Mouse (Mus musculus) gastrocnemius, adult 2 months (tissue): ENCODE measurements around the gene Arhgap35. TPM values are rescaled to one million over a fixed set of nuclear protein-coding genes. Genes with fewer than 3 reads are reported as not detected.
A peak's percentile ranks its signal among the peaks of the same experiment; 100 is the strongest.

Experiments used
- DNase-seq: peaks from one replicate; pipeline ENCODE4 v3.0.0; 2022
- H3K27ac ChIP-seq: fragments of 200-600 bp; 2 replicates; pipeline ENCODE4 v1.8.1; 2022; ENCODE audit warnings: mild to moderate bottlenecking
- H3K4me3 ChIP-seq: fragments of 200-600 bp; 2 replicates; pipeline ENCODE4 v1.8.1; 2022; ENCODE audit warnings: mild to moderate bottlenecking, moderate library complexity
- CTCF ChIP-seq: fragments of 200-600 bp; IDR thresholded peaks from 2 replicates; pipeline ENCODE4 v1.8.1; 2022; ENCODE audit warnings: antibody characterized with exemption, mild to moderate bottlenecking, moderate library complexity
- intact Hi-C: fragments of 180-260 bp; cut with DNase I; formaldehyde crosslinking; loops from one replicate; pipeline ENCODE4 v1.15.1; 2025
- total RNA-seq, 2 experiments: library from RNA; stranded (reverse); gene quantifications; 2 replicates each; pipeline ENCODE4 v1.2.3; 2021

The Arhgap35 gene
- total RNA-seq, 2 experiments from 2014 or later: 19.3 to 20.6 TPM

GRCm38 (mm10) chr7:16472116-16472709 is 142.6 kb downstream of the Arhgap35 start:
- no peak overlapping the region for H3K4me3 ChIP-seq
- no peak for DNase-seq
- intact Hi-C loops: loop anchor here (10.0 kb wide), 1 partner anchor 253 kb away; the partner anchor contains the start of gene Ceacam9
- H3K27ac ChIP-seq: no peak overlapping the region
- no peak for TF ChIP-seq CTCF

- H3K27ac ChIP-seq: no peak overlapping the region
- no peak for DNase-seq
- intact Hi-C loops: loop anchor here (10.0 kb wide), 1 partner anchor 253 kb away; the partner anchor contains the start of gene Ceacam9
- peak; percentile 46 for TF ChIP-seq CTCF
- H3K4me3 ChIP-seq: no peak overlapping the region
Measured at GRCm38 (mm10) chr7:16471549-16471948, 143.2 kb downstream of the Arhgap35 start.

- H3K4me3 ChIP-seq: no peak overlapping the region
- no peak overlapping the region for H3K27ac ChIP-seq
- DNase-seq: no peak
- no peak for TF ChIP-seq CTCF
- intact Hi-C loops: loop anchor here (10.0 kb wide), 1 partner anchor 173 kb away; no protein-coding TSS in a partner anchor
Measured at GRCm38 (mm10) chr7:16468115-16468514, 146.7 kb downstream of the Arhgap35 start.

- no peak overlapping the region for H3K4me3 ChIP-seq
- TF ChIP-seq CTCF: peak; percentile 39
- no peak for DNase-seq
- H3K27ac ChIP-seq: no peak overlapping the region
- intact Hi-C loops: loop anchor here (10.0 kb wide), 1 partner anchor 172 kb away; no protein-coding TSS in a partner anchor
Measured at GRCm38 (mm10) chr7:16466565-16466964, 148.2 kb downstream of the Arhgap35 start.

GRCm38 (mm10) chr7:16465568-16465967 is 149.2 kb downstream of the Arhgap35 start:
- Histone ChIP-seq H3K4me3 (no peak overlapping the region), H3K27ac (no peak overlapping the region)
- no peak for TF ChIP-seq CTCF
- intact Hi-C loops: loop anchor here (1.0 to 10.0 kb wide), 3 partner anchors 25 to 171 kb away; no protein-coding TSS in a partner anchor
- DNase-seq: no peak

- Histone ChIP-seq H3K27ac (no peak overlapping the region), H3K4me3 (no peak overlapping the region)
- peak; percentile 71 for DNase-seq
- intact Hi-C loops: loop anchor here (1.0 to 10.0 kb wide), 3 partner anchors 26 to 170 kb away; no protein-coding TSS in a partner anchor
- peak; percentile 98 for TF ChIP-seq CTCF
Measured at GRCm38 (mm10) chr7:16465160-16465559, 149.6 kb downstream of the Arhgap35 start.

GRCm38 (mm10) chr7:16463214-16463613 is 151.6 kb downstream of the Arhgap35 start:
- DNase-seq: peak; percentile 82
- Histone ChIP-seq H3K27ac (no peak overlapping the region), H3K4me3 (no peak overlapping the region)
- peak; percentile 96 for TF ChIP-seq CTCF
- intact Hi-C loops: loop anchor here (2.0 to 10.0 kb wide), 2 partner anchors 66 to 168 kb away; no protein-coding TSS in a partner anchor

- no peak for TF ChIP-seq CTCF
- H3K27ac ChIP-seq: no peak overlapping the region
- no peak for DNase-seq
- intact Hi-C loops: loop anchor here (2.0 to 10.0 kb wide), 2 partner anchors 65 to 167 kb away; no protein-coding TSS in a partner anchor
- H3K4me3 ChIP-seq: no peak overlapping the region
Measured at GRCm38 (mm10) chr7:16461705-16462104, 153.1 kb downstream of the Arhgap35 start.

DNA sequence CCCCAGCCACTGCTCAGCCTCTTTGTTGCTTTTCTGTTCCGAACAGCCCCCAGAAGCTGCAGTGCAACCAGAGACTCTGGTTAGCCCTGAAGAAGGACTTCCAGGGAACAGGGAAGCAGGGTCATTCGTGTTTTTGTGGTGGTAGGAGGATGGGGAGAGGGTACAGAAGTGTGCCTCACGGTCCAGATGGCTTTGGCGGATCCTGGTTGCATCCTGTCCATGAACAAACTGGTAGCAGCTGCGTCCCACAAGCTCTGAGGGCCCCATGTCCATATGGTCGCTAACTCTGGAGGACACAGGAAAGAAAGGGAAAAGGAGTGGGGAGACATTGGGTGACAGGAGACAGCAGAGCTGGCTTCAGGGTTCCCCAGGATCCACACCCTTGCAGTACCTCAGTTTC is 153.6 kb downstream of the Arhgap35 start:
- Histone ChIP-seq H3K27ac (no peak overlapping the region), H3K4me3 (no peak overlapping the region)
- TF ChIP-seq CTCF: no peak
- intact Hi-C loops: loop anchor here (10.0 kb wide), 1 partner anchor 166 kb away; no protein-coding TSS in a partner anchor
- DNase-seq: no peak

DNA sequence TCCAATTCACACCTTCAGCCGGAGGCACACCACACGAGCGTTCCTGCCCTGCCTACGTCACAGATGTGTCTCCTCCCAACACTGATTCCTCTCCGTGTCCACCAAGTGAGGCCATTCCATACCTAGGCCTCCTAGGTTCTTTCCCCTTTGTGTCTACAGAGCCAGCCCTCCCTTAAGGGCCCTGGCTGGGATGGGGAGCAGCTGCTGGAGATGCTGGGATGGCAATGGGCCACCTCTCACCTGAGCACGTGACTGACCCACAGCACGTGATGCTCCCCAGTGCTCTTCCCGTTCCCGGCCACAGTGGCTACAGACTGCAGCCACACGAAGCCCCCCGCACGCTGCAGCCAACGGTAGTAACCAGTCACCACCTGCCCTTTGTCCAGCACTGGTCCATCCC is 154.2 kb downstream of the Arhgap35 start:
- H3K4me3 ChIP-seq: no peak overlapping the region
- DNase-seq: no peak
- H3K27ac ChIP-seq: no peak overlapping the region
- no peak for TF ChIP-seq CTCF
- intact Hi-C loops: loop anchor here (10.0 kb wide), 1 partner anchor 166 kb away; no protein-coding TSS in a partner anchor

DNA sequence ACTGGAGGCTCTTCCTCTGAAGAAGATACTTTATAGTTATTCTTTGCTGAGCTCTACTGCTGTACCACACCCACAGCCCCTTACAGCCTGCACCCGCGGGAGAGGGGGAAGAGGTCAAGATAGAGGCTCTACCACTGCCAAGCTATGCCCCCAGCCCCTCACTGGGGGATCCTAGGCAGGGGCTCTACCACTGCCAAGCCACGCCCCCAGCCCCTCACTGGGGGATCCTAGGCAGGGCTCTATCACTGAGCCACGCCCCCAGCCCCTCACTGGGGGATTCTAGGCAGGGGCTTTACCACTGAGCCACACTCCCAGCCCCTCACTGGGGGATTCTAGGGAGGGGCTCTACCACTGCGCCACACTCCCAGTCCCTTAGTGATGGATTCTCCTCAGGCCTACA is 158.5 kb downstream of the Arhgap35 start:
- intact Hi-C loops: no loop called here

DNA sequence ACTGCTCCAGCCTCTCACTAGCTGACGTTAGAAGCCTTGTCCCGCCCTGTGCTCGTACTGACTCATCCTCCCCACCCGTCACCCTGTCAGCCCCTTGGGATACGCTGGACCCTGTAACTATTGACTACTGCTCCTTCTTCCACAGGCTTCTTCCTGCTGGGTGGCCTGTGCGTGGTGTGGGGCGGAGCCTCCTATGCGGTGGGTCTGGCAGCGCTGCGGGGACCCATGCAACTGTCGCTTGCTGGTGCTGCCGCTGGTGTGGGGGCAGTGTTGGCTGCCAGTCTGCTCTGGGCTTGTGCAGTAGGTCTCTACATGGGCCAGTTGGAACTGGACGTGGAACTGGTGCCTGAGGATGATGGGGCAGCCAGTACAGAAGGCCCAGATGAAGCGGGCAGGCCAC is 159.8 kb downstream of the Arhgap35 start:
- DNase-seq: no peak
- intact Hi-C loops: no loop called here
- H3K27ac ChIP-seq: no peak overlapping the region
- TF ChIP-seq CTCF: no peak
- H3K4me3 ChIP-seq: no peak overlapping the region

More for the DNA sequence above, 158.5 kb downstream of the Arhgap35 start:
- Histone ChIP-seq H3K27ac (no peak overlapping the region), H3K4me3 (no peak overlapping the region)
- TF ChIP-seq CTCF: no peak
- no peak for DNase-seq

DNA sequence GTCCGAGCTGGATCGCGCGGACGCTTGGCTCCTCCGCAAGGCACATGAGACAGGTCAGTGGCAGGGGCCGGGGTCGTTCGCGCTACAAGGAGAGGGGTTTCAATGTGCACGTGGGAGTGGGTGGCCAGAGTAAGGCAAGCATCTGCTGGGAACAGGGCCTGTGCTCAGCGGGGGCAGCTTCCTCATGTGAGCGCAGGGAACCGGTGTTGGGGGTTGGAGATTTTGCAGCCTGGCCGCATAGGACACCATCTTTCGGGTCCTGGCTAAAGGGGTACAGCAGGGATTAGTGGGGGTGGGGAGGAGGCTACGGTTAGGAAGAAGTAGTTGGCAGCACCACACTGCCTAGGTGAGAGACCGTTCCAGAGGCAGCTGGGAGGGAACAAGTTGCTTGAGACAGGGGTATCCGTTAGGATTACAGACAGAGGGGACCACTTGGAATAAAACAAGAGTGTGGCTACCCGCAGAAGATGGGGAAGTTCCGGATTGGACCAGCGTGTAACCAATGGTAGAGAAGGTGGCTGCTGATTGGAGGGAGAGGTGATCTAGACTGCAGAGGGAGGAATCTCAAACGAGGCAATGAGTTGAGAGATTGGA is 161.6 kb downstream of the Arhgap35 start:
- peak overlapping the region; percentile 89 for H3K4me3 ChIP-seq
- intact Hi-C loops: no loop called here
- peak; percentile 56 for DNase-seq
- H3K27ac ChIP-seq: peak overlapping the region; percentile 87
- TF ChIP-seq CTCF: no peak
